Mouse (Mus musculus) megakaryocyte, embryonic 14.5 days (primary cell): ENCODE data around the gene Ubash3a.

Source experiments
- FLI1 ChIP-seq: IDR thresholded peaks from 2 replicates; pipeline ENCODE4 v1.6.1; 2012; ENCODE audit warnings: low read length, inconsistent platforms, mixed read lengths
- GATA1 ChIP-seq: IDR thresholded peaks from 3 replicates; pipeline ENCODE4 v1.6.1; 2012; ENCODE audit warnings: mixed read lengths, low read length, inconsistent platforms, borderline replicate concordance

GRCm38 (mm10) chr17:31259825-31260224 lies 52.2 kb downstream of the Ubash3a start:
- no peak for TF ChIP-seq GATA1
- no peak for TF ChIP-seq FLI1
